Mouse (Mus musculus) mouse trophoblast stem cell (cell line): ENCODE data around the gene Ttll6.

Experiments
- in situ Hi-C, 2 experiments: fragments of 300-500 bp; cut with MseI, MboI; formaldehyde crosslinking; loops; 2 replicates in 1 of 2; 3 replicates in 1 of 2; pipeline ENCODE4 v1.15.1; 2025

Gene Ttll6

GRCm38 (mm10) chr11:96164769-96165168, 31.2 kb downstream of the Ttll6 start:
- in situ Hi-C loops: no loop called here

DNA sequence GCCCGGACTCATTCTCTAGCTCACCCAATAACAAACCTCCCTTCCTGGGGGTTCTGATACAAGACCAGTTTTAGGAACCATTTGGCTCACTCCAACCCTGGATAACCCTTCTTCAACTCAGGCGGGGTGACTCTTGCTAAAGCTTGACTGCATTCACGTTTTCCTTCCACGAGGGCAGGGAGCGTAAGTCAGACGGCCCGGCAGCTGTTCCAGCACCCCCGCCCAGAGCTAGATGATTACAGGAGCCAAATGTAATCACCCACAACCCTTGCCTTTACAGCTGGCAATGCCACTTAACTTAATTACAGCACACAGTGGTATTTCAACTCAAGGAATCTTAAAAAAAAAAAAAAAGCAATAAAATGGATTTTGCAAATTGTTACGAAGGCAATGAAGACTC, 34.5 kb downstream of the Ttll6 start:
- in situ Hi-C loops: no loop called here

- in situ Hi-C loops: no loop called here
These were observed 35.4 kb downstream of the Ttll6 start for GRCm38 (mm10) chr11:96169016-96169415.

GRCm38 (mm10) chr11:96170711-96171379, 37.3 kb downstream of the Ttll6 start:
- in situ Hi-C loops: no loop called here

DNA sequence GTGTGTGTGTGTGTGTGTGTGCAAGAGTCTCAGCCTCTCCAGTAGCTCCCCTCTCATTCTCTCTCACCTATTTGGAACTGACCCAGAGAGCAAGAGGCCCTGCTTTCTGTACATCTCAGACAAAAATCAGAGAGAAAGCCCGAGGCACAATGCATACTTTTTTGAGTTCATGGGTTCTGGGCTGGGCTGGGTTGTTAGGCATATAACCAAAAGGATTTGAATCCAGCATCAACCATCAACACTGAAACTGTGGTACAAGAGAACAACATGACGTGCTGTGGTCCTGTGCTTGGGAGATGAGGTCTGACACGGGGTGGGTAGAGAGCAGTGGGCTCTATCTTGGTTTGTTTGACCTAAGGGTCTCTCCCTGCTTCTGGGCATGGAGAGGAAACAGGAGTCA, 38.0 kb downstream of the Ttll6 start:
- in situ Hi-C loops: no loop called here

GRCm38 (mm10) chr11:96172511-96173287, 39.1 kb downstream of the Ttll6 start:
- in situ Hi-C loops: no loop called here

- in situ Hi-C loops: no loop called here
These were observed 39.8 kb downstream of the Ttll6 start for GRCm38 (mm10) chr11:96173288-96173840.

DNA sequence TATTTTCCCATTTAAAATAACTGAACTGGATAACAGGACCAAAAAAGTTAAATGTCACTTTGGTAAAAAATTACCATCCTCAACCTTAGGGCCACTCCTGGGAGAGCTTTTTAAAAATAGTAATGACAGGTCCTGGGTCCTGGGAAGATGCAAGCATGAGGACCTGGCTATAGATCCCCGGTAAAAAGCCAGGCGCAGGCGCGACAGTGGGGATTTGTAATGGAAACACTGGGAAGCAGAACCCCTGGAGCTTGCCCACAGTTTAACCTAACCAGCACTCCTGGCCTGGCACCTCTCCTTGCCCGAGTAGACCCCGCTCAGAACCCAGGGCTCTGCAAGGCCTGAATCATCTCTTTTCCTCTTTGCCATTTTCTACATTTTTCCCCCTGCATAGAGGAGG, 41.3 kb downstream of the Ttll6 start:
- in situ Hi-C loops: no loop called here

GRCm38 (mm10) chr11:96175511-96175910, 41.9 kb downstream of the Ttll6 start:
- in situ Hi-C loops: no loop called here

DNA sequence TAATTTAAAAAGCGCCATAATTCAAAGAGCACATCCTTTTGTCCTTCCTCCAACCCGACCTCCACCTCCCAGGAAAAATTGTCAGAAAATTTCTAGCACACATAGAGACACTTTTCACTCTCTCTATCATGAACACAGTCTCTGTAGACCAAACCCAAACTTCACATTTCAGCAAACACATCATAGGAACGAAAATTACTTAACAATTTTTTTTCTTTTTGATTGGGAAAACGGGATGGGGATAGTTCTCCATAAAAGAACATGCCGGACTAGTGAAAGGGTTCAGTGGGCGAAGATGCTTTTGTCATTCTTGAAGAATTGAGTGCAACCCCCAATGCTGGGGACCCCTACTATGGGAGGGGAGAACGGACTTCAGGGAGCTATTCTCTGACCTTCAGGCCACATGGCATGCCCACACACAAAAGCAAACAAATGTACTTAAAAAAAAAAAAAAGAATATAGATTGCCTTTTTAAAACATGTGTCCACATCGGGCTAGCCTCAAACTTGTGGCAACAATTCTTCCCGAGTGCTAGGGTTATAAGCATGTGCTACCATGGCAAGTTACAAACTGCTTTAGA, 42.5 kb downstream of the Ttll6 start:
- in situ Hi-C loops: no loop called here

DNA sequence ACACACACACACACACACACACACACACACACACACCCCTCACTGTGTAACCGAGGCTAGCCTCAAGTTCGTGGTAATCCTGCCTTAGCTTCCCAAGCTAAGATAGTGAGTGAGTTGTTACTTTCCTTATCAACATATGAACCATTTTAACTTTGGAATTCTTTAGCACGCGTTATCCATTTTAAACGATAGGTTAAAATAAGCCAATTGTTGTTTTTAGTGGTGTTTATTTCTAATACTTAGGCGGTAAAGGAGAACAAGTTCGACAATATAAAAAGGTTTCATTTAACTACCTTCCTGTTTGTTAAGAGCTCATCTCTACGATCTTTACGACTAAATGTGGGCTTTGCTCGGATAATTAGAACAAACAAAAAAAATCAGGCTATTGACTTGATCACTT, 43.3 kb downstream of the Ttll6 start:
- in situ Hi-C loops: no loop called here

DNA sequence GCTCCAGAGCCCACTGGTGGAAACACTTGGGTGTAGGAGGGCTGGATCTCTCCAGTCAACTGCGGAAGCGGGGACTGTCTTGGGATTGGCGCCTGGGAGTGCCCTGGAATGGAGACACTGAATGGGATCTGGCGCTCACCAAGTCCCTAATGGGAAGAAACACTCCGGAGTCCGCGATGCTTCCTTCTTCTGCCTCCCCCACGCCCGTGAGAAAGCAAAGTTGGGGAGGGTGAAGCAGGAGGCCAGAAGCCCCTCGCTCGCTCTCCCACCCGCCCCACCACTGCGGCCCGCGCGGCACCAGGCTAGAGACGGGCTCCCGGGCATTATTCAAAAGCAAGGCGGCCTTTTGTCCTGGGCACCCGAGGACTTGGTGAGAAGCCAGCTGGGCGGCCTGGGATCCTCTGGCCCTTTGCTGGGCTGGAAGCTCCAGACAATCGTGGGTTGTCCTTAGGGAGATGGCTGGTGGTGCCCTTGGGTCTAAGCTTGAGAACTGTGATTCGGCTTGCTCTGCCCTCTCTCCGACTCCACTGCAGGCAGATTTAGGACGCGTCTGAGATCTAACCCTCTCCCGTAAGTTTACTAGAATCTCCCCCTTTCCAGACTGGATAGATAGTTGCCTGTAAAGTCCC, 44.1 kb downstream of the Ttll6 start:
- in situ Hi-C loops: no loop called here

GRCm38 (mm10) chr11:96178356-96178755, 44.8 kb downstream of the Ttll6 start:
- in situ Hi-C loops: no loop called here

DNA sequence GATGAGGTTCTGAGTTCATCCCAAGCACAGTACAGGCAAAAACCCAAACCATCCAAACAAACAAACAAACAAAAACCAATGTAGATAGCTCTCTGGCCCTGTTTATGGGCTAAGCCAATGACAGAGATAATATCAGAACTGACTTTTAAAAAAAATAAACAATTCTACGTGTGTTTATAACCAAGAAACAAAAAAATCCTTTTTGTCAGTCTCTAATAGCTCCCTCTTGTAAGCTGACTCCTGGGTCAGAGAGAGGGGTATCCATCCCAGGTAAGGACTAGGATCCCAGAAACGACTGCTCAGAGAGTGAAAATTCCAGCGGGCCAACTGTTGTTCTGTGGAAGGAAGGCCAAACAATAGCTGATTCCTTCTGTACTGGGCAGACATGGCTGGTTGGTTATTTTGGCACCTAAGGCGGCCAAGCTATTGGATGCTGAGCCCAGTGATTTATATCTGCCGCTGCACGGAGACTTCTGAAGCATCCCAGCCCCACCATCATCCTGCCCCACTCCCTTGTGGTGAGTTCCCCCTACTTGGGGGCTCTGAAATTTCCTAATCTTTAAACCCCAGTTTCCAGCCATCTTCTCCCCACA, 45.4 kb downstream of the Ttll6 start:
- in situ Hi-C loops: no loop called here

- in situ Hi-C loops: no loop called here
These were observed 47.5 kb downstream of the Ttll6 start for GRCm38 (mm10) chr11:96181061-96181460.

- in situ Hi-C loops: no loop called here
These were observed 50.6 kb downstream of the Ttll6 start for GRCm38 (mm10) chr11:96184233-96184632.

DNA sequence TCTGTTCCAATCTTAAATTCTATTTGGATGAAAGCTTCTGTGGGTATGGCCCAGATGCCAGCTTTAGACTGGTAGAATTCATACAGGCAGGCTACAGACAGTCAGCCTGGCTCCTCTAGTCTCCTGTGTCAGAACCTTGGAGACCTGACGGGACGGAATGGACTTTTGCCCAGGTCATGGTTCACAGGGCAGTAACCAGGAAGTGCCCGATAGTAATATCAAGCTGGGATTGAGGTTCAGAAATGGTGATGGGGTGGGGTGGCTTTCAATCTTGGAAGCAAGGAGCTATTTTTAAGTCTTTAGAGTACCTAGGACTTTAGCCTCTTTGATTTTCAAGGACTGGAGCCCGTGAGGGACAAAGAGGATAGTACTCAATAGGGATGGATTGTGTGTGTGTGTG, 53.7 kb downstream of the Ttll6 start:
- in situ Hi-C loops: no loop called here

- in situ Hi-C loops: no loop called here
These were observed 56.4 kb downstream of the Ttll6 start for GRCm38 (mm10) chr11:96189810-96190522.

DNA sequence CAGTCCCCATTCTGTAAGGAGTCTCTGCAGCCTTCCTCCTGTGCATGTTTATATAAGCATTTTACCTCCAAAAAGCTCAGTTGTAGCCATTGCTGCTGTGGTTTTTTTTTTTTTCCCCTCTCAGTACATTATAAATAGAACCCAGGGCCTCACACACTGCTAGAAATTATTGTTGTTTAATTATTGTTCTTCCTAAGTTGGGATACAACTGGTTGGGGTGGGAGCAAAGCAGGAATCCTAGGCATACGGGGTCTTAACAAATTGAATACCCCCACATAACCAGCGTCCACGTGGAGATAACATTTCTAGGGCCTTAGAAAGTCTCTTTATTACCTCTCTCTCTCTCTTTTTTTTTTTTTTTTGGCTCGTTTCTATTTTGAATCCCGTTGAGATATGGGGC, 57.5 kb downstream of the Ttll6 start:
- in situ Hi-C loops: no loop called here

DNA sequence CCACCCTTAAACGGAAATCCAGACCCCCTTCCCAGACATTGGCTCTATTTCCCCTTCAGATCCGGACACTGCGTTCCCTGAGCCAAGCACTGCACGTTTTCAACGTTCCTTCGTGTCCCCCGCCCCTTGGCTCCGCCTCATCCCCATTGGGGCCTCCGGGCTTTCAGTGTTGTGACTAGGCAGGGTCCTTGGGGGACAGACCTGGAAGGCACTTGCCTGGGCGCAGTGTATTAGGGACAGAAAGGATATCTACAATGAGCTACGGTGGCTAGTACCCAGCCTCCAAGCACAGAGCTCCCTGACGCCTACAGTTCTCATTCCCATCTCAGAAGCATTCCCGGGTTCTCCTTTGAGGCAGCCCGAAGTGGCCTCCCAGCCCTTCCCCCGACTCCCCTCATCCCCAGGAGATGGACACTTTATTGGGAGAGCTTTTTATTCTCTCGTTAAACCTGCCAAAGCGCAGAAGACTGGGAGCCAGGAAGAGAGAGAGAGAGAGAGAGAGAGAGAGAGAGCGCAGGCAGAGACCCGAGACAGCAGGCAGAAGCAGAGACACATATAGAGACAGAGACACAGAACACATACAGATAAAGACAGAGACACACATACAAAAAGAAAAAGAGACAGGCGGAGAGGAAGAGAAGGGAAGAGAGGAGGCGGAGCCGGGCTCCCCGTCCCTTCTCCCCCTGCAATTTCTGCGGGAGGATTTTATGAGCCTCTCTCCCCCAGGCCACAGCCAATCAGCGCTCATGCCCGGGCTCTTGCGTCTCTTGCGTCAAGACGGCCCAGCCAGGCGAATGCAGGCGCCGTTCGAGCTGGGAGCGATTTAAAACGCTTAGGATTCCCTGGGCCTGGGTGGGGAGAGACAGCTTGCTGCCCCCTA, 60.2 kb downstream of the Ttll6 start, which contains the start of gene Hoxb13:
TSS of gene Hoxb13 (plus strand) at position 796 of the 880 bp plus-strand sequence.
- in situ Hi-C loops: no loop called here
